Mouse (Mus musculus) bone marrow, adult 2 months (tissue): ENCODE data around the gene Usp54. TPM values are rescaled to one million over a fixed set of nuclear protein-coding genes. Genes with fewer than 3 reads are reported as not detected.

Experiments used
- H3K27ac ChIP-seq: fragments of 200-500 bp; 2 replicates; pipeline ENCODE4 v1.5.1; 2012; ENCODE audit warnings: low read depth, mild to moderate bottlenecking, control low read depth, inconsistent platforms, low read length; ENCODE audit not compliant: control insufficient read depth, poor library complexity, insufficient read depth
- H3K4me1 ChIP-seq: fragments of 200-500 bp; 2 replicates; pipeline ENCODE4 v1.6.1; 2011; ENCODE audit warnings: low read length; ENCODE audit not compliant: control insufficient read depth, insufficient read depth
- H3K4me3 ChIP-seq: fragments of 200-500 bp; replicated peaks from 2 replicates; pipeline ENCODE3; 2011; ENCODE audit warnings: mild to moderate bottlenecking, low read depth, low read length, control low read depth; ENCODE audit not compliant: control insufficient read depth
- CTCF ChIP-seq: fragments of 200-500 bp; IDR thresholded peaks from 2 replicates; pipeline ENCODE4 v1.5.1; 2011; ENCODE audit warnings: low read length, control low read depth; ENCODE audit not compliant: control insufficient read depth, insufficient read depth
- POLR2A ChIP-seq: fragments of 200-500 bp; IDR thresholded peaks from 2 replicates; pipeline ENCODE4 v1.6.1; 2011; ENCODE audit warnings: low read depth, mild to moderate bottlenecking, control low read depth, low read length, borderline replicate concordance; ENCODE audit not compliant: control insufficient read depth
- whole genome bisulfite sequencing: fragments of 180-500 bp; shearing (Covaris S2); methylation state at CpG from one replicate; pipeline ENCODE4 v1.1.7; 2018; 5-methylcytosine and 5-hydroxymethylcytosine counted together
- polyA plus RNA-seq: library from polyadenylated mRNA; stranded (reverse); fragments of >200 nt; gene quantifications from 2 replicates; pipeline ENCODE4 v1.2.4, GENCODE M21; 2011; ENCODE audit warnings: low replicate concordance; ENCODE audit not compliant: missing spikeins, insufficient read depth, insufficient read length

Usp54 gene
- polyA plus RNA-seq, 1 experiment, result 6.4 TPM

GRCm38 (mm10) chr14:20672990-20673389 is 32.1 kb upstream of the Usp54 start:
- no peak overlapping the region for H3K27ac ChIP-seq
- 90% methylated on average over 2 of the region's 2 CpGs for WGBS
- H3K4me3 ChIP-seq, result no peak overlapping the region
- H3K4me1 ChIP-seq, result no peaks in the 10 kb centered on the region; the same call in 1 of the 2 replicates
- TF ChIP-seq POLR2A (no peak), CTCF (0 out of 2 replicates have a peak, but pooled peaks have one; percentile 9)

GRCm38 (mm10) chr14:20668154-20668810 is 27.4 kb upstream of the Usp54 start, which contains the start of gene Synpo2l:
Synpo2l (minus strand) TSS chr14:20668354.
- Histone ChIP-seq H3K4me1 (no peaks in the 10 kb centered on the region), H3K4me3 (no peak within 1 kb of the TSS), H3K27ac (no peak within 1 kb of the TSS)
- 77% methylated on average over 8 of the region's 8 CpGs for WGBS
- TF ChIP-seq CTCF (no peak), POLR2A (no peak)

GRCm38 (mm10) chr14:20667469-20667868 is 26.6 kb upstream of the Usp54 start:
- no peak overlapping the region for H3K4me3 ChIP-seq
- no peaks in the 10 kb centered on the region for H3K4me1 ChIP-seq
- 85% methylated on average over 1 of the region's 1 CpGs for WGBS
- H3K27ac ChIP-seq, result no peak overlapping the region
- TF ChIP-seq CTCF, result no peak
- TF ChIP-seq POLR2A, result no peak

GRCm38 (mm10) chr14:20664436-20664835 is 23.6 kb upstream of the Usp54 start:
- WGBS, result 35% methylated on average over 3 of the region's 3 CpGs
- Histone ChIP-seq H3K4me1 (no peaks in the 10 kb centered on the region; the same call in 1 of the 2 replicates), H3K4me3 (no peak overlapping the region), H3K27ac (no peak overlapping the region)
- TF ChIP-seq CTCF, result no peak
- TF ChIP-seq POLR2A, result no peak

GRCm38 (mm10) chr14:20663601-20664000 is 22.7 kb upstream of the Usp54 start:
- WGBS, result 72% methylated on average over 2 of the region's 2 CpGs
- no peak overlapping the region for H3K27ac ChIP-seq
- no peaks in the 10 kb centered on the region; the same call in 1 of the 2 replicates for H3K4me1 ChIP-seq
- TF ChIP-seq POLR2A, result no peak
- TF ChIP-seq CTCF, result no peak
- no peak overlapping the region for H3K4me3 ChIP-seq

GRCm38 (mm10) chr14:20662740-20663139 is 21.9 kb upstream of the Usp54 start:
- WGBS, result 86% methylated on average over 3 of the region's 3 CpGs
- TF ChIP-seq POLR2A, result no peak
- no peak for TF ChIP-seq CTCF

GRCm38 (mm10) chr14:20661661-20662331 is 20.9 kb upstream of the Usp54 start:
- Histone ChIP-seq H3K4me3 (no peak overlapping the region), H3K27ac (no peak overlapping the region), H3K4me1 (no peaks in the 10 kb centered on the region; the same call in 1 of the 2 replicates)
- TF ChIP-seq CTCF (no peak), POLR2A (no peak)
- 54% methylated on average over 19 of the region's 19 CpGs for WGBS

More at GRCm38 (mm10) chr14:20662740-20663139, 21.9 kb upstream of the Usp54 start:
- Histone ChIP-seq H3K4me1 (no peaks in the 10 kb centered on the region; the same call in 1 of the 2 replicates), H3K4me3 (no peak overlapping the region), H3K27ac (no peak overlapping the region)
